Mouse (Mus musculus): ENCODE measurements around the gene Inpp5d.

GRCm38 (mm10) chr1:87667006-87667405 is 46.9 kb downstream of the Inpp5d start:
- TF ChIP-seq CTCF (IDR thresholded peaks at IDR 0.05; ENCODE audit: extremely low read depth, insufficient read length, insufficient replicate concordance, low read depth, low read length) (peak; percentile 9; the same call in 1 of the 2 replicates), POLR2A (IDR thresholded peaks at IDR 0.05; ENCODE audit: low read depth, low read length) (no peak)
